Mouse (Mus musculus) E14TG2a.4 (cell line): ENCODE data around the gene Med19.

ENCODE experiments used
- H3K27me3 ChIP-seq: 2 replicates; pipeline ENCODE4 v1.6.1; 2014; ENCODE audit warnings: low read length, control low read depth; ENCODE audit not compliant: insufficient read depth
- H3K36me3 ChIP-seq: 2 replicates; pipeline ENCODE4 v1.6.1; 2014; ENCODE audit warnings: low read length, control low read depth; ENCODE audit not compliant: insufficient read depth
- H3K4me1 ChIP-seq: replicated peaks from 2 replicates; pipeline ENCODE4 v1.6.1; 2014; ENCODE audit warnings: low read depth, low read length, control low read depth
- H3K4me3 ChIP-seq: replicated peaks from 2 replicates; pipeline ENCODE4 v1.5.1; 2014; ENCODE audit warnings: mild to moderate bottlenecking, low read length
- H3K9me3 ChIP-seq: 2 replicates; pipeline ENCODE4 v1.6.1; 2014; ENCODE audit warnings: low read length, control low read depth
- CTCF ChIP-seq: conservative IDR thresholded peaks from 2 replicates; pipeline ENCODE4 v1.5.1; 2014; ENCODE audit warnings: low read length
- NANOG ChIP-seq: IDR thresholded peaks from 2 replicates; pipeline ENCODE4 v1.6.1; 2014; ENCODE audit warnings: borderline replicate concordance, low read length, mixed read lengths
- POU5F1 ChIP-seq: IDR thresholded peaks from 2 replicates; pipeline ENCODE4 v1.6.1; 2014; ENCODE audit warnings: low read length, borderline replicate concordance

The Med19 gene

DNA sequence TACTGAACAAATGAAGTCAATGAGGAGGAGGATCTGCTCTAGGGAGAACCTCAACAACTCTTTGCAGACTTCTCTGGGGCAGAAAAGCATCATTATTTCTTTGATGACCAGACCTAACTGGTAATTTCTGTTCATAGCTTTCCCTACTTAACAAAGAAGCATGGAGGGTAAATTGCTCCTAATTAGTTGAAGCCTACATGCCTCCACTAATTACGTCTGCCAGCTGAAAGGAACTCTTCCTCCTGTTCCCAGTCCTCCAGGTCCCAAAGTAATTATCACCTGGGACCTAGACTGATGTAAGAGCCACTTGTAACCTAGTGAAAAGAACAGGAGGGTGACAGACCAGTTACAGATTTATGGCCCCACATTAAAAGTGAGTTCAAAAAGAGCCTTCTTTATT lies 29.3 kb downstream of the Med19 start:
- no peak for TF ChIP-seq CTCF
- TF ChIP-seq POU5F1, result no peak
- no peak for TF ChIP-seq NANOG
- Histone ChIP-seq H3K36me3 (peaks cover 86% of the 10 kb centered on the region), H3K27me3 (no peaks in the 10 kb centered on the region), H3K9me3 (no peaks in the 10 kb centered on the region), H3K4me3 (no peak overlapping the region), H3K4me1 (peaks cover 60% of the 10 kb centered on the region)

- H3K36me3 ChIP-seq, result peaks cover 49% of the 10 kb centered on the region
Measured at GRCm38 (mm10) chr2:84711898-84712297, 33.7 kb downstream of the Med19 start.

DNA sequence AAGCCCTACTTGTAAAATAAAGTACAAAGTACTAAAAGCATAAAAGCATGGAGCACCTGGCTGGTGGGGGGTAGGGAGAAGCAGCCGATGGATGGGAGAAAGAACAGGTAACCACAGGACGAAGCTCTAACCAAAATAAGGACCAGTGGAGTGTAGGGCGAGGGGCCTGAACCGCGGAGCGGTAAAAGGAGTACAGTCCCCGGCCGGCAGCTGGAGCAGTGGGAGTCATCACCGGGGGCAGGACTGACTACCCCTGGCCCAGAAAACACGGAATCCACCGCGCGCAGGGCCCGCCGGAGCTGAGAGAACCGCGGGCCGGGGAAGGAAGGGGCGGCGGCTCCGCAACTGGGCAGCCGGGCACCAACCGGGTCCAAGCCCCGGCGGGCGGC lies 36.2 kb downstream of the Med19 start:
- Histone ChIP-seq H3K27me3 (no peaks in the 10 kb centered on the region), H3K4me3 (peak overlapping the region; percentile 99), H3K4me1 (peaks cover 46% of the 10 kb centered on the region), H3K36me3 (peaks cover 24% of the 10 kb centered on the region), H3K9me3 (no peaks in the 10 kb centered on the region)
- no peak for TF ChIP-seq NANOG
- TF ChIP-seq POU5F1, result no peak
- TF ChIP-seq CTCF, result no peak

More at GRCm38 (mm10) chr2:84711898-84712297, 33.7 kb downstream of the Med19 start:
- H3K4me3 ChIP-seq, result no peak overlapping the region
- peaks cover 60% of the 10 kb centered on the region for H3K4me1 ChIP-seq
- H3K27me3 ChIP-seq, result no peaks in the 10 kb centered on the region
- TF ChIP-seq NANOG, result no peak
- TF ChIP-seq POU5F1, result no peak
- no peak for TF ChIP-seq CTCF
- H3K9me3 ChIP-seq, result no peaks in the 10 kb centered on the region

- no peaks in the 10 kb centered on the region for H3K9me3 ChIP-seq
Measured at GRCm38 (mm10) chr2:84714811-84715561, 36.8 kb downstream of the Med19 start, which contains the start of gene Zdhhc5. TSS of gene Zdhhc5 (minus strand) at chr2:84715180.

DNA sequence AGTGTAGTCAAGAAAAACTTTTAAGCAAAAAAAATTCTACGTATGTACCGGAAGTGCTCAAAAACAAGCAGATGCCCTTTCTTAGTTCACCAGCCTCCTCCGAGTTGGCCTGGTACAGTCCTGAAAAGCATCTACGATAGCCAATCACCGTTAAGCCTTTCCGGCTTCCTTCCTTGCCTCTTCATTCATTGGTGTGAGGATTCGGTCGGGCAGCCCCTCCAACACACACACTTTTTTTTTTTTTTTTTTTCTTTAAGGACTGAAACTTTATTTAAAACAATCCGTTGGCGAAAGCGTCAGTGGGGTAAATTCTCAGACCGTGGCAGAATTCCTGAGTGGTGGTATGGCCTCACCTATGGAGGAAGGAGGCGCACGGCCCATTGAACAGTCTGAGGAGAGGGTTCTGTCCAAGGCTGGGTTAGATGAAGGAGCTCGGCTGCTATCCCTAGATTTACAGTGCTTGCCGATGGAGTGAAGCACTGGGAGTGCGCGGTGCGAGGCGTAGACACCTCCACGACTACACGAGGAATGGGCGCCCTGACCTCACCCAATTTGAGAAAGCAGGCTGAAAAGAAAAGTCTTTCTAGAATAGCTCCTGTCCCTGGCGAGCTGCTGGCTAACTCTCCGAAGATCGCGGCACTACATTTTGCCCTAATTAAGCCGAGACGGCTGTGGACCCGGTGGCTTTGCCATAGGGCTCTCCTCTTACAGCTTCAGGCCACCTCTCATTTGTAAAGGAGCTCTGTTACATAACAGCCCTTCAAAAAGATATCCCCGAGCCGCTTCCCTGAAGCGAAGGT lies 37.6 kb downstream of the Med19 start:
- no peaks in the 10 kb centered on the region for H3K27me3 ChIP-seq
- H3K9me3 ChIP-seq, result no peaks in the 10 kb centered on the region
- no peak for TF ChIP-seq POU5F1
- no peak for TF ChIP-seq NANOG
- TF ChIP-seq CTCF, result no peak
- H3K36me3 ChIP-seq, result peaks cover 10% of the 10 kb centered on the region
- peak overlapping the region; percentile 99 for H3K4me3 ChIP-seq
- peaks cover 33% of the 10 kb centered on the region for H3K4me1 ChIP-seq

More at GRCm38 (mm10) chr2:84714811-84715561, 36.8 kb downstream of the Med19 start, which contains the start of gene Zdhhc5:
- Histone ChIP-seq H3K36me3 (peaks cover 18% of the 10 kb centered on the region), H3K4me1 (peaks cover 40% of the 10 kb centered on the region), H3K4me3 (peak within 1 kb of the TSS; percentile 99), H3K27me3 (no peaks in the 10 kb centered on the region)
- no peak for TF ChIP-seq POU5F1
- no peak for TF ChIP-seq NANOG
- no peak for TF ChIP-seq CTCF

- Histone ChIP-seq H3K9me3 (no peaks in the 10 kb centered on the region), H3K4me1 (peaks cover 30% of the 10 kb centered on the region)
- no peak for TF ChIP-seq NANOG
- no peak for TF ChIP-seq POU5F1
- TF ChIP-seq CTCF, result no peak
Measured at GRCm38 (mm10) chr2:84716423-84717355, 38.5 kb downstream of the Med19 start.

DNA sequence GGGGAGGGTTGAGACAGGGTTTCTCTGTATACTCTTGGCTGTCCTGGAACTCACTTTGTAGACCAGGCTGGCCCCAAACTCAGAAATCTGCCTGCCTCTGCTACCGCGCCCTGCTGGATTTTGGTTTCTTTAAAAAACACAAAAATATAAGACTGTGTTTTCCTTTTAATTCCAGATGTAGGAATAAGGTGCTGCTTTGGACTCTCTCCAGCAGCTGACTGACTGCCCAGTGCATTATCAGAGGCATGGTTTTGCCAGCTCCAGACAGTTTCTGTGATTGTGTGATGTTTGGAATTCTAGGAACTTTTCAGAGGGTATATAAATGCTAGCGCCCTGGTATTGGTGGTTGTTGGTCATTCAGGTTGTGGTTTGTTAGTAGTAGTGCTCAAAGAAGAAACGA lies 39.2 kb downstream of the Med19 start:
- Histone ChIP-seq H3K9me3 (no peaks in the 10 kb centered on the region), H3K4me1 (peaks cover 26% of the 10 kb centered on the region), H3K36me3 (peaks cover 12% of the 10 kb centered on the region), H3K4me3 (no peak overlapping the region), H3K27me3 (no peaks in the 10 kb centered on the region)
- TF ChIP-seq NANOG (no peak), CTCF (no peak), POU5F1 (no peak)

More at GRCm38 (mm10) chr2:84716423-84717355, 38.5 kb downstream of the Med19 start:
- Histone ChIP-seq H3K27me3 (no peaks in the 10 kb centered on the region), H3K36me3 (peaks cover 9% of the 10 kb centered on the region), H3K4me3 (peak overlapping the region; percentile 99)

- Histone ChIP-seq H3K4me3 (no peak overlapping the region), H3K4me1 (peaks cover 35% of the 10 kb centered on the region), H3K36me3 (peaks cover 43% of the 10 kb centered on the region), H3K9me3 (no peaks in the 10 kb centered on the region), H3K27me3 (no peaks in the 10 kb centered on the region)
- no peak for TF ChIP-seq NANOG
- TF ChIP-seq POU5F1, result no peak
- no peak for TF ChIP-seq CTCF
Measured at GRCm38 (mm10) chr2:84720718-84721117, 42.5 kb downstream of the Med19 start.
